Mouse (Mus musculus) G1E-ER4 (cell line): ENCODE measurements around the gene Slc25a17. TPM values are rescaled to one million over a fixed set of nuclear protein-coding genes. Genes with fewer than 3 reads are reported as not detected.

Experiments used
- GATA1 ChIP-seq: IDR thresholded peaks from one replicate; pipeline ENCODE4 v1.8.0; 2012; ENCODE audit warnings: low read length, inconsistent platforms
- polyA plus RNA-seq: library from polyadenylated mRNA; stranded (reverse); fragments of >175 nt; gene quantifications from 2 replicates; pipeline ENCODE4 v1.2.3, GENCODE M21; 2012

Slc25a17 gene
- polyA plus RNA-seq, 1 experiment: 1.7 TPM

DNA sequence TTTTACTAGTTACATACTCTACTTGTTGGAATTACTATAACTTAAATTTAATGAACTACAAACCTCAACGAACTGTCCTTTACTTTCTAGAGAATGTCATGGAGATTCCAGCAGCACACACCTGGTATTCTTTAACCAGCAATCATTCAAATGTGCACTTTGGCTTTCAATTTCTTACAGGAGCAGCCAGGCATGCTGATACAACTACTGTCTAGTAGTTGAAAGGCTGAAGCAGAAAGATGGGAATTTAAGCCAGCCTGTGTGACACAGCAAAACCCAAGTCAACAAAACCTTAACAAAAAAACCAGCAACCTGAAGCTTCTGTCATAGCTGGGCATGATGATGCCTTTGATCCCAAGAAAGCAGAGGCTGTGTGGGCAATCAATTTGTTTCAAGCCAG lies 1.9 kb upstream of the Slc25a17 start:
- TF ChIP-seq GATA1: no peak

- TF ChIP-seq GATA1: no peak
Measured at GRCm38 (mm10) chr15:81361417-81362015, 904 bp upstream of the Slc25a17 start.

DNA sequence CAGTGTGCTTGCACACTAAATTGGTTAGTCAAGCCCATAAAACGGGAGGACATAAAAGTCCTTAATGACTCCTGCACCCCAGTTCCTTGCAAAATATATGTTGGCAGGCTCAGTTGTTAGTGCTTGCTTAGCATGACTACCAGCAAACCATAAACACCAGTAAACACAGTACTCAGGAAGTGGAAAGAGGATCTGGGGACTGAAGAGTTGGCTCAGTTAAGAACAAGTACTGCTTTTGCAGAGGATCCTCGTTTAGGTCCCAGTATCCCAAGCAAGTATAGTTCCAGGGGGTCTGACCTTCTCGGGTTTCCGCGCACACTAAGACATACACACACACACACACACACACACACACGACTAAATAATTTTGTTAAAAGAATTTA lies 401 bp upstream of the Slc25a17 start:
- TF ChIP-seq GATA1: no peak

DNA sequence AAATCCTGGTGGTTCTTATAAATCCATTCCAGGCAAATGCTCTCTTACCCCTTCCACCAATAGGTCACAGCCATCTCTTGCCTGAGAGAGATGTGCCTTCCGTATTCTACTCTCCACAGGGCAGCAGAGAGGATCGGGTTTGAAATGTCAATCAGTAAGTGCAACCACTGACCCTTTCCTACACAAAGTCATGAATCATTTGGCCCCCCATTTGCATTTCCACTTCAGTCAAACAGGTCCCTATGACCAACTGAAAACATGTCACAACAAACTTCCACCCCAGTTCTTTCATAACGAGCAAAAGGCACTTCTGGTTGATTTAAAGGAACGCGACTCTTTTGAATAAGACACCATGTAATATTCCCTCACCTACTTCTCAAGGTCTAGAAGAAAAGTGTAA lies 1.2 kb downstream of the Slc25a17 start:
- no peak for TF ChIP-seq GATA1

DNA sequence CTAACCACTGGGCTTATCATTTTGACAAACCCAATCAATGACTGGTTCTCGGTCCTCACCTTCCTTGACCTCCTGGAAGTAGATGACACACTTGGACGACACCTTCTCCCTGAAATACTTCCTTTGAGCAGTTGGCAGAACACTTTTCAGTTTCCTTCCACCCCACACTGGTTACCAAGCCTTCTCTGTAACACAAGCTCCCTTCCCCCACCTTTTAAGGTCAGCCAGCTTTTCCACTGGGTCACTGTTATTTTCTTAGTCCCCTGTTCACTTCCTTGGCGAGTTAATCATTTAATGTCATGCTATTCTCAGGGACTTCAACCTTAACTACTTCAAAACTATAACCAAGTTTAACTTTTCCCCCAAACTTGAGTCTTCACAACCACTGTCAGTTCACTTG lies 1.7 kb downstream of the Slc25a17 start:
- no peak for TF ChIP-seq GATA1

DNA sequence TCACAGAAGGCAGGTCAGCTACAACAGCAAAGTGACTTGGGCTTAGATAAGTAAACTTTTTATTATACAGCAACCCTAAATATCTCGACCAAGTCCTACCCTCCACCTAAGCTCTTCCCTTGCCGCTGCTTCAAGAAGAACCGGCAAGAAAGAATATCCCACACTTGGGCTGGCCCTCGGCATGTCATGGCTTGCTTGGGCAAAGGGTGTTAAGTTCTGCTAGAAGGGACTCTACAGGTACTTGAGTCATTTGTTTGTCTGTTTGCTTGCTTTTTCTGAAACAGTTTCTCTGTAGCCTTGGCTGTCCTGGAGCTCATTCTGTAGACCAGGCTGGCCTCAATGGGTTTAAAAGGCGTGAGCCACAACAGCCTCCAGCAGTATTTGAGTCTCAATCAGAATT lies 3.7 kb downstream of the Slc25a17 start:
- no peak for TF ChIP-seq GATA1

DNA sequence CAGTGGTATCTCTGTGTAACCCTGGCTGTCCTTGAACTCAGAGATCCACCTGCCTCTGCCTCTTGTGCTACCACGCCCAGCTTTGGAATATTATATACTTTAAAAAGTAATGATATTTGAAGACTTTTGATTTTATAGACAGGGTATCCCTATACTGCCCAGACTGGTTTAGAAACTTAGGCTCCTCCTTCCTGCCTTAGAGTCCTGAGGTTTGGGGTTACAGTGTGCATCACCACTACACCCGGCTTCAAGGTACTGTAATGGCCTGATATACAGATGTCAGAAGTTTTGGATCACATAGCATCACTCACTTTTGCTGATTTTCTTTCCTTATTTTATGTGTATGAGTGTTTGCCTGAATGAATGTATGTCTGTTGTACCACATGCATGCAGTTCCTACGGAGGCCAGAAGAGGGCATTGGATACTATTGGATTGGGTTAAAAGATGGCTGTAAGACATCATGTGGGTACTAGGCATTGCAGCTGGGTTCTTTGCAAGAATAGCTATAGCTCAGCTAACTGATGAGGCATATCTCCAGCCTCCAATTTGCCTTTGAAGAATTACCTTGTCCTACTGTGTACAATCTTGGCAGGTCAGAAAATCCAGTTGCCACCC lies 5.4 kb downstream of the Slc25a17 start:
- TF ChIP-seq GATA1: no peak

DNA sequence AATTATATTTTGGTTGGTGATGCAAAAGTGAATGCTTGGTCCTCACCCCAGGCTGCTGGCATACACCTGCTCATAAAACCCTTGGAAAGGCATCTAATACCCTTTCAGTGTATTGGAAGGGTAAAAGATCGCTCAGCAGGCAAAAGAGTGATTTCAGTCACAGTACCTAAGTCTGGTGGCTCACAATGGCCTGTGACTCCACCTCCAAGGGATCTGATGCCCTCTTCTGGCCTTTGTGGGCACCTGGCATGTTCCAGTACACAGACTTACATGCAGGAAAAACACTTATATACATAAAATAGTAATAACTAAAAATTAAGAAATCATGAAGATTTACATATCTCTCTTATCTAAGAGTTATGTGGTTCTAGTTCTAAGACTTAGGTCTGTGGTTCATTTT lies 8.0 kb downstream of the Slc25a17 start:
- TF ChIP-seq GATA1: no peak

- no peak for TF ChIP-seq GATA1
Measured at GRCm38 (mm10) chr15:81350401-81350800, 10.2 kb downstream of the Slc25a17 start.

DNA sequence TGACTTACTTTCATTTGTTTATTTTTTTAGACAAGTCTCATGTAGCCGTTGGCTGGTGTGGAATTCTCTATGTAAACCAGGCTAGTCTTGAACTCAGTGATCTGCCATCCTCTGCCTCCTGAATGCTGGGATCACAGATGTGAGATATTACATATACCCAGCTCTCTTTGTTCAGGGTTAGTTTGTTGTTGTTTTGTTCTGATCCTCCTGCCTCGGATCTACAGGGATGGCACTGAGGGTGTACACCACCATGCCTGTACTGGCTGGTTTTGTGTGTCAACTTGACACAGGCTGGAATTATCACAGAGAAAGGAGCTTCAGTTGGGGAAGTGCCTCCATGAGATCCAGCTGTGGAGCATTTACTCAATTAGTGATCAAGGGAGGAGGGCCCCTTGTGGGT lies 12.2 kb downstream of the Slc25a17 start:
- TF ChIP-seq GATA1: no peak

DNA sequence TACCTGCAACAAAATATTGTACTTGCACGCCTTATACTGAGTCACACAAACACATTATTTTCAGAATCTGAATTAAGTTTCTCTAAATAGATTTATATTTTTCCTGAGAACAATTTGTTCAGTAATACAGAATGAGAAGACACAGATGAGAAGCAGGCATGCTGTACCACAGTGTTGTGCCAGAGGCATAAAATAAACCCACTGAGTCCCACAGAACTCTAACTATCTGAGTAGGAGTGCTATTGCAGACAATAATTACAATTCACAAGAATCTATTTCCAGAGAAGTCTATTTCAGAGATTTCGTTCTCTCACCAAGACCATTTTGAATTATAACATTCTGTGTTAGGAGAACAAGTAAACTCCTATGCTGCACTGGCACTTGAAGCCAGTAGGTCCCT lies 13.1 kb downstream of the Slc25a17 start:
- no peak for TF ChIP-seq GATA1

- TF ChIP-seq GATA1: no peak
Measured at GRCm38 (mm10) chr15:81341426-81341825, 19.2 kb downstream of the Slc25a17 start.

DNA sequence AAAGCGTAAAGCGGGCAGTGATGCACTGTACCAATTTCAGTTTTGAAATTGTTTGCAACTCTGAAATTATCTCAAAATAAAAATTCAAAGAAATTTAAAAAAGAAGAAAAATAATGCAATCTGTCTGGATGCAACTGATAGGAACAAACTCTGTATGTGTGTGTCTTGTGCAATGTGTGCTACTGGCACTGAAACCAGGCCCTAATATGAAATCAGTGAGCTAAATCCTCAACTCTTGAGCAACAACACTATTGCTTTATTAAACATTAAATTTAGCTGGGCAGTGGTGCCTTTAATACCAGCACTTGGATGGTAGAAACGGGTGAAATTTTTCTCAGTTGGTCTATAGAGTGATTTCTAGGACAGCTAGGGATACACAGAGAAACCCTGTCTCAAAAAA lies 21.5 kb downstream of the Slc25a17 start:
- TF ChIP-seq GATA1: no peak

- no peak for TF ChIP-seq GATA1
Measured at GRCm38 (mm10) chr15:81336466-81336865, 24.1 kb downstream of the Slc25a17 start.

DNA sequence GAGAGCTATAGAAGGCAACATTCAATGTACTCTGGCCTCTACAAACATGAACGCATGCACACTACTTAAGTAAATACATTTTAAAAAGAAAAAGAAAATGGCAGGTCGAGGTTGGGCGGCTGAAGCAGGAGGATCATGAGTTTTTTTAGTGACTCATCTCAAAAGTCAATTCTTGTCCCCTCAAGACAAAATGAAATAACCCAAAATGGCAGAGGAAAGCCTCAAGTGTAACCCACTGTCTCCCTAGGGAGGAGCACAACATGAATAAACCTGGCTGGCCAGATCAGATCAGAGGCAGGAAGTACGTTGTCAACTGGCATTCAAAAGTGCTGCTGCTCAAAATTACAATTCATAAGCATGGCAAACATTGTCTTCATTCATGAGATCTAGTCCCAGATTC lies 28.1 kb downstream of the Slc25a17 start:
- no peak for TF ChIP-seq GATA1

- TF ChIP-seq GATA1: no peak
Measured at GRCm38 (mm10) chr15:81330816-81331433, 29.7 kb downstream of the Slc25a17 start.

DNA sequence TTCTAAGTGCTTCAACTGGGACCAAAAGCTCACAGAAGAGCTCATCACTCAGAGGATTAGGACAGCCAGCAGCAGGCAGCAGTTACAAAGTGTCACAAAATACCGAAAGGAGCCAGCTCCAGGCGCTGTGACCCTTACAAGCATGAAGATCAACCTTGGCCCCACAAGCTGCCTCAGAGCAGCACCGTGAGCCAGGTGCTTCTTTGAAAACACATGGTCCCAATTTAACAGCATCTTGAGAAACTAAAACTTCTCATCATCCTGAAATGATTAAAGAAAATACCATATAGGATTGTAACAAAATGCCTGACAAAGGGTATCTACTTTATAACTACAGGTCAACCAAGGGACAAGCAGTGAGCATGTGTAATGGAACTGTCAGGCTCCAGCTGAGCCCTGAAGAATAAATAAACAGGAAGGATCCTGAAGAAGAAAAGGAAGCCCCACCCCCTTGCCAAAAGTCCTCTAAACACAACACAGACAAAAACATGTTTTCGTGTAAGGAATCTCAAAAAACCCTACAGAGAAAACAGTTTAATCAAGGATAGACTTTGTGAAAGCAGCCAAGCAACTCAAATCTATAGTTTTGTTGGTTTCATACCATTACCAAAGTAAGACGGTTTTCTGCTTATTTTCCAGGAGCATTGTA lies 30.8 kb downstream of the Slc25a17 start:
- no peak for TF ChIP-seq GATA1
